Mouse (Mus musculus): ENCODE data around the gene Crybg3. TPM values are rescaled to one million over a fixed set of nuclear protein-coding genes. Genes with fewer than 3 reads are reported as not detected.

Gene Crybg3
- polyA plus RNA-seq, 2 experiments, result 0.55 to 0.86 TPM

GRCm38 (mm10) chr16:59590790-59591189 lies 10.0 kb downstream of the Crybg3 start:
- ATAC-seq (ENCODE audit: insufficient read depth), result no peak
- no peaks in the 10 kb centered on the region for H3K9me3 ChIP-seq (ENCODE audit: control insufficient read depth, low read length)
- H3K27me3 ChIP-seq (ENCODE audit: control insufficient read depth, insufficient read depth, low read length), result no peaks in the 10 kb centered on the region
- no peaks in the 10 kb centered on the region for H3K4me1 ChIP-seq (replicated peaks; ENCODE audit: control insufficient read depth in 2 of 2, insufficient read depth in 2 of 2, low read length in 1 of 2)
- 50% methylated on average over 6 of the region's 6 CpGs for WGBS (ENCODE audit: insufficient replicate concordance)
- no peak overlapping the region for H3K4me3 ChIP-seq (ENCODE audit: insufficient read depth in 1 of 2, low read depth in 2 of 2, low read length in 2 of 2)
- no peak overlapping the region for H3K27ac ChIP-seq
- no peaks in the 10 kb centered on the region for H3K36me3 ChIP-seq (replicated peaks; ENCODE audit: control insufficient read depth, insufficient read depth, low read depth)
- TF ChIP-seq EP300 (IDR thresholded peaks at IDR 0.05; ENCODE audit: low read depth), result no peak
- no peak for TF ChIP-seq CTCF (IDR thresholded peaks at IDR 0.05; ENCODE audit: low read depth)
- H3K4me2 ChIP-seq (ENCODE audit: low read depth), result no peak overlapping the region
- H3K9ac ChIP-seq (replicated peaks), result no peak overlapping the region
- DNase-seq (ENCODE audit: low read depth in 3 of 3, low spot score in 3 of 3), result no peak

- 71% methylated on average over 13 of the region's 13 CpGs for WGBS (ENCODE audit: insufficient replicate concordance)
- ATAC-seq (ENCODE audit: insufficient read depth) (no peak), DNase-seq (ENCODE audit: low read depth in 3 of 3, low spot score in 3 of 3) (no peak)
- no peak overlapping the region for H3K4me2 ChIP-seq (ENCODE audit: low read depth)
- H3K4me1 ChIP-seq (replicated peaks; ENCODE audit: control insufficient read depth in 2 of 2, insufficient read depth in 2 of 2, low read length in 1 of 2), result no peaks in the 10 kb centered on the region
- no peak for TF ChIP-seq EP300 (IDR thresholded peaks at IDR 0.05; ENCODE audit: low read depth)
- no peak for TF ChIP-seq CTCF (IDR thresholded peaks at IDR 0.05; ENCODE audit: low read depth)
- no peaks in the 10 kb centered on the region for H3K27me3 ChIP-seq (ENCODE audit: control insufficient read depth, insufficient read depth, low read length)
- H3K27ac ChIP-seq, result no peak overlapping the region
- no peaks in the 10 kb centered on the region for H3K36me3 ChIP-seq (replicated peaks; ENCODE audit: control insufficient read depth, insufficient read depth, low read depth)
- no peak overlapping the region for H3K9ac ChIP-seq (replicated peaks)
- no peak overlapping the region for H3K4me3 ChIP-seq (ENCODE audit: insufficient read depth in 1 of 2, low read depth in 2 of 2, low read length in 2 of 2)
- no peaks in the 10 kb centered on the region for H3K9me3 ChIP-seq (ENCODE audit: control insufficient read depth, low read length)
These were observed 12.3 kb downstream of the Crybg3 start for GRCm38 (mm10) chr16:59588351-59589025.

DNA sequence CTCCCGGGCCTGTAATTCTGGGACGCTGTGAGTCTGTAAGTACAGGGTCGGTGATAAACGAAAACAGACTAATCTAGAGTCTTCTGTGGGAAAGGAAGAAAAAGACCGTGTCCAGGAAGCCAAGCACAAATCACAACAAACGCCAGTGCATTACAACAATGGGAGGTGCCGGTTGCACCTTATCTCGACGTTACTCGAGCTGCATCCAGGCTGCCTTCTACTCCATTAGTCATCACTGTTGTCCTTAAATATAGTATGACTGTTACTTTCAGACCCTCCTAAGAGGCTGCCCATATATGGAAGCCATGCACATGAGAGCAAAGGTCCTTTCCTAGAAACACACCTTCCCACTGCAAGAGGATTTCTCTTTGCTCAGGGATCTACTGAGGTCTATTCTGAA lies 13.0 kb downstream of the Crybg3 start:
- H3K4me3 ChIP-seq (ENCODE audit: insufficient read depth in 1 of 2, low read depth in 2 of 2, low read length in 2 of 2), result no peak overlapping the region
- no peak for ATAC-seq (ENCODE audit: insufficient read depth)
- no peaks in the 10 kb centered on the region for H3K27me3 ChIP-seq (ENCODE audit: control insufficient read depth, insufficient read depth, low read length)
- no peaks in the 10 kb centered on the region for H3K9me3 ChIP-seq (ENCODE audit: control insufficient read depth, low read length)
- H3K4me1 ChIP-seq (replicated peaks; ENCODE audit: control insufficient read depth in 2 of 2, insufficient read depth in 2 of 2, low read length in 1 of 2), result no peaks in the 10 kb centered on the region
- H3K36me3 ChIP-seq (replicated peaks; ENCODE audit: control insufficient read depth, insufficient read depth, low read depth), result no peaks in the 10 kb centered on the region
- TF ChIP-seq CTCF (IDR thresholded peaks at IDR 0.05; ENCODE audit: low read depth), result no peak
- H3K4me2 ChIP-seq (ENCODE audit: low read depth), result no peak overlapping the region
- H3K9ac ChIP-seq (replicated peaks), result no peak overlapping the region
- H3K27ac ChIP-seq, result no peak overlapping the region
- DNase-seq (ENCODE audit: low read depth in 3 of 3, low spot score in 3 of 3), result no peak
- 46% methylated on average over 10 of the region's 10 CpGs for WGBS (ENCODE audit: insufficient replicate concordance)

GRCm38 (mm10) chr16:59586911-59587310 lies 13.9 kb downstream of the Crybg3 start:
- WGBS (ENCODE audit: insufficient replicate concordance), result 71% methylated on average over 8 of the region's 8 CpGs
- Histone ChIP-seq H3K9me3 (ENCODE audit: control insufficient read depth, low read length) (no peaks in the 10 kb centered on the region), H3K9ac (replicated peaks) (no peak overlapping the region), H3K4me2 (ENCODE audit: low read depth) (no peak overlapping the region), H3K27me3 (ENCODE audit: control insufficient read depth, insufficient read depth, low read length) (no peaks in the 10 kb centered on the region), H3K4me1 (replicated peaks; ENCODE audit: control insufficient read depth in 2 of 2, insufficient read depth in 2 of 2, low read length in 1 of 2) (no peaks in the 10 kb centered on the region), H3K36me3 (replicated peaks; ENCODE audit: control insufficient read depth, insufficient read depth, low read depth) (no peaks in the 10 kb centered on the region), H3K4me3 (ENCODE audit: insufficient read depth in 1 of 2, low read depth in 2 of 2, low read length in 2 of 2) (no peak overlapping the region), H3K27ac (no peak overlapping the region)
- TF ChIP-seq CTCF (IDR thresholded peaks at IDR 0.05; ENCODE audit: low read depth), result no peak
- TF ChIP-seq EP300 (IDR thresholded peaks at IDR 0.05; ENCODE audit: low read depth), result no peak
- no peak for ATAC-seq (ENCODE audit: insufficient read depth)
- DNase-seq (ENCODE audit: low read depth in 3 of 3, low spot score in 3 of 3), result no peak

DNA sequence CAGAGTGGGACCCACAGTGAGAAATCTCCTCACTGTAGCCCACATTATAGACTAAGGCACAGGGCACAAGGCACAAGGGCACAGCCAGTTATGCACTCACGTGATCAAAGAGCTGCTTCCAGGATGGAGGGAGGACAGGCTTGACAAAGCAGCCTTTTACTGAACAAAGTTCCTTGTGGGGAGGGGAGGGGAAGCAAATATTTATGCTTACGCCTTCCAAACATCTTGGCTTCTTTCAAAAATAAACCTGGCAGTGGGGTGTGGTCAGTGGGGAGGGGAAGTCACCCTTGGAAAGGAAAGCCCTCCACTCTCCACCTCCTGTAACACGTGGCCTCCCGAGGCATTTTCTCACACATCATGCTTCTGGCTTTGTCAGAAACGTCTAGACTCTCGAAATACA lies 14.5 kb downstream of the Crybg3 start:
- no peak overlapping the region for H3K27ac ChIP-seq
- no peaks in the 10 kb centered on the region for H3K27me3 ChIP-seq (ENCODE audit: control insufficient read depth, insufficient read depth, low read length)
- no peak overlapping the region for H3K9ac ChIP-seq (replicated peaks)
- no peak overlapping the region for H3K4me2 ChIP-seq (ENCODE audit: low read depth)
- WGBS (ENCODE audit: insufficient replicate concordance), result 31% methylated on average over 6 of the region's 6 CpGs
- H3K4me1 ChIP-seq (replicated peaks; ENCODE audit: control insufficient read depth in 2 of 2, insufficient read depth in 2 of 2, low read length in 1 of 2), result no peaks in the 10 kb centered on the region
- TF ChIP-seq CTCF (IDR thresholded peaks at IDR 0.05; ENCODE audit: low read depth) (no peak), EP300 (IDR thresholded peaks at IDR 0.05; ENCODE audit: low read depth) (no peak)
- H3K36me3 ChIP-seq (replicated peaks; ENCODE audit: control insufficient read depth, insufficient read depth, low read depth), result no peaks in the 10 kb centered on the region
- no peak for ATAC-seq (ENCODE audit: insufficient read depth)
- no peaks in the 10 kb centered on the region for H3K9me3 ChIP-seq (ENCODE audit: control insufficient read depth, low read length)
- H3K4me3 ChIP-seq (ENCODE audit: insufficient read depth in 1 of 2, low read depth in 2 of 2, low read length in 2 of 2), result no peak overlapping the region
- no peak for DNase-seq (ENCODE audit: low read depth in 3 of 3, low spot score in 3 of 3)

Data from liver, embryonic 14.5 days (tissue).